Mouse (Mus musculus) mouse trophoblast stem cell (cell line): Measurements from ENCODE around the gene 2300003K06Rik.
"Not testable (repeated sequence)": the region's sequence is repeated elsewhere in the genome, so short reads cannot be mapped to it uniquely, and the experiment has no call there.

Source experiments
- in situ Hi-C, 2 experiments: fragments of 300-500 bp; cut with MseI, MboI; formaldehyde crosslinking; loops; 2 replicates in 1 of 2; 3 replicates in 1 of 2; pipeline ENCODE4 v1.15.1; 2025

The 2300003K06Rik gene

GRCm38 (mm10) chr11:99837966-99838365 is at the start of gene 2300003K06Rik:
2300003K06Rik (minus strand) TSS chr11:99838066.
- in situ Hi-C loops, result no loop called here

DNA sequence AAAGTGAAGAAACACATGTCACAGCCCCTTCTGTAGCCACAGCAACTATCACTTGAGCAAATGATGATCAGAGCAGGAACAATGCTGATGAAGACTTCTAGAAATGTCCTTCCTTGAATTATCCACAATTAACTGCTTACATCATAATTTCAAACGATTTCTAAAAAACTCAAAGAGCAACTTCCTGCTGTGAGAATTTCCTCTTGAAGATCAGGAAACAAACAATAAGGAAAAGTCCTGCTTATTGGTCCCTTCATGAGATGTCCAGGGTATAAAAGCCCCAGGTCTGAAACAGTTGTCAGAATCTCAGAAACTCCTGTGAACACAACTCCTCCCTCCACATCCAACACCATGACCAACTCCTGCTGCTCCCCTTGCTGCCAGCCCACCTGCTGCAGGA is 41.0 kb upstream of the 2300003K06Rik start, which contains the start of gene Gm11567:
Gene Gm11567 (plus strand): TSS at position 301 of the 400 bp plus-strand sequence.
- in situ Hi-C loops, result not testable (repeated sequence)

GRCm38 (mm10) chr11:99873089-99873488 is 35.2 kb upstream of the 2300003K06Rik start, which contains the start of gene Krtap9-1:
Krtap9-1 (plus strand) TSS chr11:99873389.
- in situ Hi-C loops, result not testable (repeated sequence)

DNA sequence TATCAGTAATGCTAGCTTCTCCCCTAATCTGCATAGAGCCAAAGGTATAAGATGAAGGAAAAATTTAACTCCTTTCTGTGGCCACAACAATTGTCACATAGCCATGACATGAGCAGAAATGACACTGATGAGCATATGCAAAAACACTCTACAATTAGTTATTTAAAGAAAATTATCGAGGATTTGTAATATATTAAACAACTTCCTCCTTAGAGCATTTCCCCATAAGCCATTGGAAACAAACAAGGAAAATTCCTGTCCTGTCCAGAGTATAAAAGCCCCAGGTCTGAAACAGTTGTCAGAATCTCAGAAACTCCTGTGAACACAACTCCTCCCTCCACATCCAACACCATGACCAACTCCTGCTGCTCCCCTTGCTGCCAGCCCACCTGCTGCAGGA is 26.3 kb upstream of the 2300003K06Rik start, which contains the start of gene Gm11559:
Gene Gm11559 (plus strand): TSS at position 301 of the 400 bp plus-strand sequence.
- in situ Hi-C loops, result not testable (repeated sequence)

- in situ Hi-C loops, result loop anchor here in 1 of 2 experiments (10.0 kb wide), 1 partner anchor 84 kb away; the partner anchor contains the start of gene Gm11595
These were observed 20.9 kb upstream of the 2300003K06Rik start for GRCm38 (mm10) chr11:99858761-99859160.

DNA sequence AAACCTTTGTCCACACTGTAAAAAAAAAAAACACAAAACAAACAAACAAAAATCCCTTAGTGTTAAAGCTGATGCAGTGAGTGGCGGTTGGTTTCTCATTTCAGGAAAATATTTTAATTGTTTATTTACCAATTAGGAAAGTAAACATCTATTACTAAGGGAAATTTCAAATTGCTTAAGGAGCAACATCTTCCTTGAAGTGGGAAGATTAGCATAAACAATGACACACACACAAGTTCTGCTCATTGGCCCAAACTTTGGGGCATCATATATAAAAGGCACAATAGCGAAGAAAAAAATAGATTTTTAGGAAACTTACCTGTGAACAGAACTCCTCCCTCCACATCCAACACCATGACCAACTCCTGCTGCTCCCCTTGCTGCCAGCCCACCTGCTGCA is 19.8 kb upstream of the 2300003K06Rik start, which contains the start of gene Gm11568:
Gene Gm11568 (plus strand): TSS at position 301 of the 400 bp plus-strand sequence.
- in situ Hi-C loops, result loop anchor here in 1 of 2 experiments (10.0 kb wide), 1 partner anchor 83 kb away; the partner anchor contains the start of gene Gm11595

- in situ Hi-C loops, result loop anchor here in 1 of 2 experiments (10.0 kb wide), 1 partner anchor 79 kb away; the partner anchor contains the start of gene Gm11595
These were observed 16.3 kb upstream of the 2300003K06Rik start for GRCm38 (mm10) chr11:99854121-99854520.

DNA sequence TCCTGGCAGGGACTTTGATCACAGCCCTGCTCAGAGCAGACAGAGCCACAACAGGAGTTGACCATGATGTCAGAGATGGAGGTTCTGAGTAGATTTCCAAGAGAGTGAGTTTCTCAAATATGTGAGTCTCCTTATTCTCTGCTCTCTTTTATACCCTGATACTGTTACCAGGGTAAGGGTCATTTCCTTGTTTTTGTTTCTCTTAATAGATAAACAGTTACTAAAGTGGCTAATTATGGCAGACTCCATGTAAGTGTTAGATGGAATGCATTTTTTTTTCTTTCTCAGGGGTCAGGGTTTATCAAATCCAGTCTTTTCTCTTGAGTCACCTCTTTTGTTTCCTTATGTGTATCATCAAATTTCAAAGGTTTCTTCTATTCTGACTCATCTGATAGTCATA is 13.6 kb upstream of the 2300003K06Rik start, which contains the start of gene Krtap4-16:
Gene Krtap4-16 (minus strand): TSS at position 101 of the 400 bp plus-strand sequence.
- in situ Hi-C loops, result loop anchor here in 1 of 2 experiments (10.0 kb wide), 1 partner anchor 77 kb away; the partner anchor contains the start of gene Gm11595

DNA sequence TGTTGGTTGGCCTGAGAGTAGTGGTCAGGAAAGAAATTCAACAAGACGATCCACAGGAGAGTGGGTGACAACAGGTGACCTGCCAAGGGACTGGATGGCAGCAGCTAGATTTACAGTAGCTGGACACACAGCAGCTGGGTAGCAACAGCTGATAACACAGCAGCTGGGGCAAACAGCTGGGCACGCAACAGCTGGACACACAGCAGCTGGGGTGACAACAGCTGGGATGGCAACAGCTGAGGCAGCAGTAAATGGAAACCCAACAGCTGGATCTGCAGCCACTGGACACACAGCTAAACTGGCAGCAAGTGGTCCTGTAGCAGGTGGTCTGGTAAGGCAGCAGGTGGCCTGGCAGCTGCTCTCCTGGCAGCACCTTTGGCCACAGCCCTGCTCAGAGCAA is 8.9 kb upstream of the 2300003K06Rik start:
- in situ Hi-C loops, result loop anchor here in 1 of 2 experiments (10.0 kb wide), 1 partner anchor 52 kb away; the partner anchor contains the start of genes Gm11569 and Gm11596

- in situ Hi-C loops, result loop anchor here in 1 of 2 experiments (10.0 kb wide), 1 partner anchor 47 kb away; the partner anchor contains the start of genes Gm11569 and Gm11596
These were observed 4.3 kb upstream of the 2300003K06Rik start for GRCm38 (mm10) chr11:99842185-99842584.

DNA sequence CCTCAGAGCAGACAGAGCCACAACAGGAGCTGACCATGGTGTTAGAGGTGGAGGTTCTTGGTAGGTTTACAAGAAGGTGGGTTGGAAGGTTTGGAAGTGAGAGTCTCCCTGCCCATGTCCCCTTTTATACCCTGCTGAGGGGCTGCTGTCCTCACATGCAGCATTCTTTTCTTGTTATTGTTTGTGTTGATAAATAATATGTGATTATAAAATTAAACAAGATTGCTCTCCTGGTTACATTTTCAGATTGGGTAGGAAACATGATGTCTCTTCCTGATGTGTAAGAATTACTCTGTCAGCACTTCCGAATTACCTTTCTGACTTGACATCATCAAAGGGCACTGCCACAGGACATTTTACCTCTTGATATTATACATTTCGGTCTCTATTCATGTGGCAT is 22.3 kb downstream of the 2300003K06Rik start, which contains the start of gene Gm11564:
Gene Gm11564 (minus strand): TSS at position 101 of the 400 bp plus-strand sequence.
- in situ Hi-C loops, result not testable (repeated sequence)

DNA sequence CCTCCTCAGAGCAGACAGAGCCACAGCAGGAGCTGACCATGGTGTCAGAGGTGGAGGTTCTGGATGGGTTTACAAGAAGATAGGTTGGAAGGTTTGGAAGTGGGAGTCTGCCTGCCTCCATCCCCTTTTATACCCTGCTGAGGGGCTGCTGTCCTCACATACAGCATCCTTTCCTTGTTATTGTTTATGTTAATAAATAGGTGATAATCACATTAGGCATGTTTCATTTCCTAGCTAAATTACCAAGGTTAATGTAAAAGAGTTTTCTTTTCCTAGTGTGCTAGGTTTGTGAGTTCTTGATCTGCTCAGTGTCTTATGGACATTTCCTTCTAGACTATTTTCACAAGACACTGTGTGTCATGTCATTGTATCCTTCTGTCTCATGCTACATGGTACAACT is 28.1 kb downstream of the 2300003K06Rik start, which contains the start of gene Krtap4-13:
Gene Krtap4-13 (minus strand): TSS at position 101 of the 400 bp plus-strand sequence.
- in situ Hi-C loops, result not testable (repeated sequence)

GRCm38 (mm10) chr11:99804346-99804745 is 33.5 kb downstream of the 2300003K06Rik start, which contains the start of gene Gm11554:
Gm11554 (minus strand) TSS chr11:99804446.
- in situ Hi-C loops, result not testable (repeated sequence)

DNA sequence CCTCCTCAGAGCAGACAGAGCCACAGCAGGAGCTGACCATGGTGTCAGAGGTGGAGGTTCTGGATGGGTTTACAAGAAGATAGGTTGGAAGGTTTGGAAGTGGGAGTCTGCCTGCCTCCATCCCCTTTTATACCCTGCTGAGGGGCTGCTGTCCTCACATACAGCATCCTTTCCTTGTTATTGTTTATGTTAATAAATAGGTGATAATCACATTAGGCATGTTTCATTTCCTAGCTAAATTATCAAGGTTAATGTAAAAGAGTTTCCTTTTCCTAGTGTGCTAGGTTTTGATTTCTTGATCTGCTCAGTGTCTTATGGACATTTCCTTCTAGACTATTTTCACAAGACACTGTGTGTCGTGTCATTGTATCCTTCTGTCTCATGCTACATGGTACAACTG is 39.0 kb downstream of the 2300003K06Rik start, which contains the start of gene Gm11569:
Gene Gm11569 (minus strand): TSS at position 101 of the 400 bp plus-strand sequence.
- in situ Hi-C loops, result loop anchor here in 1 of 2 experiments (10.0 kb wide), 1 partner anchor 46 kb away; no protein-coding TSS in a partner anchor

DNA sequence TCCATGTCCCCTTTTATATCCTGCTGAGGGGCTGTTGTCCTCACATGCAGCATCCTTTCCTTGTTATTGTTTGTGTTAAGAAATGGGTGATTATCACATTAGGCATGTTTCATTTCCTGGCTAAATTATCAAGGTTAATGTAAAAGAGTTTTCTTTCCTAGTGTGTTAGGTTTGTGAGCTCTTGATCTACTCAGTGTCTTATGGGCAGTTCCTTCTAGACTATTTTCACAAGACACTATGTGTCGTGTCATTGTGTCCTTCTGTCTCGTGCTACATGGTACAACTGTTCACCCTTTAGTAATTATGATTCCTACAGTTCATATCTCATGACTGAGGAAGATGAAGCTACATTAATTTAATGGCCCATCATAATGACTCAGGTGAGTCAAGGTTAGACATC is 44.5 kb downstream of the 2300003K06Rik start, which contains the start of gene Gm11596:
Gene Gm11596 (minus strand): TSS at position 101 of the 400 bp plus-strand sequence.
- in situ Hi-C loops, result loop anchor here in 1 of 2 experiments (10.0 kb wide), 1 partner anchor 51 kb away; no protein-coding TSS in a partner anchor
